Mouse (Mus musculus) liver, embryonic 14.5 days (tissue): ENCODE measurements around the gene Nrros. TPM values are rescaled to one million over a fixed set of nuclear protein-coding genes. Genes with fewer than 3 reads are reported as not detected.
A peak's percentile ranks its signal among the peaks of the same experiment; 100 is the strongest.

Experiments
- ATAC-seq: fragments of 200-750 bp; cut with Nextera tagmentation; 2 replicates; pipeline ENCODE4 v1.8.0; 2017; ENCODE audit warnings: moderate number of reproducible peaks, mild to moderate bottlenecking, moderate library complexity; ENCODE audit not compliant: insufficient read depth
- DNase-seq, 3 experiments: peaks; one replicate each; pipeline ENCODE4 v3.0.0-alpha.2; 2012 to 2013; ENCODE audit warnings: low read depth in 3 of 3, low spot score in 3 of 3
- H3K27ac ChIP-seq: fragments of 300-500 bp; sonication (generic); 2 replicates; pipeline ENCODE4 v1.5.1; 2014; ENCODE audit warnings: moderate library complexity, mild to moderate bottlenecking, control low read depth, inconsistent platforms
- H3K27me3 ChIP-seq: fragments of 300-500 bp; sonication (generic); 2 replicates; pipeline ENCODE4 v1.6.1; 2014; ENCODE audit warnings: mild to moderate bottlenecking, low read length, moderate library complexity; ENCODE audit not compliant: control insufficient read depth, insufficient read depth
- H3K36me3 ChIP-seq: fragments of 300-500 bp; sonication (generic); replicated peaks from 2 replicates; pipeline ENCODE4 v1.6.1; 2014; ENCODE audit warnings: low read depth; ENCODE audit not compliant: control insufficient read depth, insufficient read depth
- H3K4me1 ChIP-seq, 2 experiments: fragments of 200-500 bp in 1 of 2; fragments of 300-500 bp in 1 of 2; sonication (generic) in 1 of 2; replicated peaks; 2 replicates each; pipeline ENCODE4 v1.6.1; 2012 to 2014; ENCODE audit warnings: antibody characterized with exemption in 1 of 2, inconsistent platforms in 1 of 2, low read length in 1 of 2; ENCODE audit not compliant: control insufficient read depth in 2 of 2, insufficient read depth in 2 of 2
- H3K4me2 ChIP-seq: fragments of 300-500 bp; sonication (generic); 2 replicates; pipeline ENCODE4 v1.6.1; 2014; ENCODE audit warnings: low read depth, mild to moderate bottlenecking, control low read depth, moderate library complexity
- H3K4me3 ChIP-seq, 2 experiments: fragments of 200-500 bp in 1 of 2; fragments of 300-500 bp in 1 of 2; sonication (generic) in 1 of 2; 2 replicates each; pipeline ENCODE4 v1.5.1; 2012 to 2014; ENCODE audit warnings: low read depth in 2 of 2, low read length in 2 of 2, mild to moderate bottlenecking in 2 of 2, control low read depth in 1 of 2, inconsistent platforms in 1 of 2, moderate library complexity in 1 of 2; ENCODE audit not compliant: insufficient read depth in 1 of 2
- H3K9ac ChIP-seq: fragments of 300-500 bp; sonication (generic); replicated peaks from 2 replicates; pipeline ENCODE4 v1.6.1; 2014; ENCODE audit warnings: mild to moderate bottlenecking, control low read depth, moderate library complexity
- H3K9me3 ChIP-seq: fragments of 300-500 bp; sonication (generic); 2 replicates; pipeline ENCODE4 v1.6.1; 2016; ENCODE audit warnings: low read length, mixed read lengths; ENCODE audit not compliant: control insufficient read depth
- CTCF ChIP-seq: IDR thresholded peaks from 2 replicates; pipeline ENCODE4 v1.5.1; 2016; ENCODE audit warnings: antibody characterized with exemption, low read depth, control low read depth
- EP300 ChIP-seq: IDR thresholded peaks from 2 replicates; pipeline ENCODE4 v1.6.1; 2016; ENCODE audit warnings: antibody characterized with exemption, low read depth
- WGBS: fragments of 180-500 bp; shearing (Covaris S2); extraction: QIAGEN DNeasy Blood & Tissue Kit; methylation state at CpG from one replicate; pipeline ENCODE4 v1.1.7; 2014; ENCODE audit not compliant: insufficient replicate concordance; 5-methylcytosine and 5-hydroxymethylcytosine counted together
- polyA plus RNA-seq, 2 experiments: library from polyadenylated mRNA; depleted of rRNA in 1 of 2; stranded (reverse) in 1 of 2; unstranded in 1 of 2; fragments of >200 nt; fragmentation: Nextera tagmentation in 1 of 2; extraction: Ambion mirVana in 1 of 2; gene quantifications; 2 replicates each; pipeline versions ENCODE4 v1.2.1 to v1.2.3; 2012 to 2014

Nrros gene
- polyA plus RNA-seq, 2 experiments = 11.6 to 18.9 TPM

DNA sequence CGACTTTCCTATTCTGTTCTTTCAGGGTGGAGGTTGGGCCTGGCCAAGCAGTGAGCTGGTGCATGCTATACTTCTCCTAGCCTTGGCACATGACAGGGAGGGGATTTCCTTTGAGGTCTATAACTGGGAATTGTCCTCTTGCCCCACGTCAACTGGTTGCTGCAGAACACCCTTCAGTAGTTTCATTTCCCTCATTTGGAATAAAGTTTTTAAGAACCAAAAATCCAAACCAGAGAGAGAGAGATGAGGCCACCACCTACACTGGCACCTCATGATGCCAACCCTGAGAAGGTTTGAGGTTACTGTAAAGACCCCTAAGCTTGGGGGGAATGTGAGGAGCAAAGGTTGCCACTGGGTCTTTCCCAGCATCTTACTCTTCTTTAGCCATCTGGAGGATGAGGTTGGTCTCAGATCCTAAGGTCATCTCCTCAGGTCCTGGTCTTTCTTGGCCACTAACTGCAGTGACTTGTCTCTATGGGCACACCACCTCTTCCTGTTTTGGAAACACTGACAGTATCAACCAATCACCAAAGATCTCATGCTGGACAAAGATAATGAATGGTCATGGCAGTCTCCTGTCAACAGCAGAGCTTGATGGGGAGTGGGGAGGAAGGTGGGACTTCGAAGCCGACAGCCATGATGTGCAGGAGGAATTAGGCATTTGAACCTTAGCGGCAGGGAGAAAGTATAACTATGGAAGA lies 5.8 kb upstream of the Nrros start:
- TF ChIP-seq CTCF (no peak), EP300 (no peak)

DNA sequence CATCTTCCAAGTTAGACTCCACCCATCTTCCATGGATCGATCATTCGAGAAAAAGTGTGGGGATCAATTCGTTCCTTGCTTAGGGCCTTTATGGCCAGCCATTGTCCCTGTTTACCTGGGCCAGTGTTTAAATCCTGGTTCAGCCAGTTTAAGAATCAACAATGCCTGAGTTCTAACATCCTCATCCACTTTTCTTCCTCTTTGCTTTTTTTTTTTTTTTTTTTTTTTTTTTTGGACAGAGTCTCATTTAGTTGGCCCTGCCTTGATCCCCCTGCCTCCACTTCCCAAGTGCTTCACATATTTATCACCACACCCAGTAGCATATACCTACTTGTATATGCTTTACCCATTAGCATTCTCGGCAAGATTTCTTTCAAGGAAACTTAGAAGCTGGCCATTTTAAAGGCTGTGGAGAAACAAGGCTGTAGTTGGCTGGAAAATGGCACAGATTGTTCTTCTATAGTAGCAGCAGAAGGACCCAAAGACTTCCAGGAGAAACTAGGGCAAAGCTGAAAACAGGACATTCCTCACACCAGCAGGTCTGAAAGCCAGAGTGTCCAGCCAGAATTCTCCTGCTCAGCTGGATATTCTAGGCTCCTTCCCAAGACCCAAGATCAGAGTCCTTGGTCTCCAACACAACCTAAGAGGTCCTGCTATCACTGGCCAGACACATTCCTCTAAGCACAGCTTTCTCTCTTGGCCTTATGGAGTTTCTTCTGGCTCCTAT lies 2.6 kb upstream of the Nrros start:
- H3K4me1 ChIP-seq = peaks cover 13 to 18% of the 10 kb centered on the region in 2 experiments
- H3K36me3 ChIP-seq = no peaks in the 10 kb centered on the region
- no peak overlapping the region for H3K9ac ChIP-seq
- H3K27ac ChIP-seq = no peak overlapping the region
- H3K27me3 ChIP-seq = no peaks in the 10 kb centered on the region
- ATAC-seq (no peak), DNase-seq (no peak)
- no peak for TF ChIP-seq EP300
- TF ChIP-seq CTCF = no peak
- H3K4me2 ChIP-seq = no peak overlapping the region
- no peaks in the 10 kb centered on the region for H3K9me3 ChIP-seq
- WGBS = 82% methylated on average over 4 of the region's 4 CpGs
- H3K4me3 ChIP-seq = no peak overlapping the region

More for the DNA sequence above, 5.8 kb upstream of the Nrros start:
- H3K4me3 ChIP-seq = no peak overlapping the region
- no peak overlapping the region for H3K27ac ChIP-seq
- WGBS = 53% methylated on average over 5 of the region's 5 CpGs
- no peak for DNase-seq
- H3K4me1 ChIP-seq = peaks cover 1 to 2% of the 10 kb centered on the region in 2 experiments
- no peak overlapping the region for H3K9ac ChIP-seq
- H3K9me3 ChIP-seq = no peaks in the 10 kb centered on the region
- H3K4me2 ChIP-seq = no peak overlapping the region
- no peak for ATAC-seq
- no peaks in the 10 kb centered on the region for H3K27me3 ChIP-seq
- H3K36me3 ChIP-seq = no peaks in the 10 kb centered on the region

DNA sequence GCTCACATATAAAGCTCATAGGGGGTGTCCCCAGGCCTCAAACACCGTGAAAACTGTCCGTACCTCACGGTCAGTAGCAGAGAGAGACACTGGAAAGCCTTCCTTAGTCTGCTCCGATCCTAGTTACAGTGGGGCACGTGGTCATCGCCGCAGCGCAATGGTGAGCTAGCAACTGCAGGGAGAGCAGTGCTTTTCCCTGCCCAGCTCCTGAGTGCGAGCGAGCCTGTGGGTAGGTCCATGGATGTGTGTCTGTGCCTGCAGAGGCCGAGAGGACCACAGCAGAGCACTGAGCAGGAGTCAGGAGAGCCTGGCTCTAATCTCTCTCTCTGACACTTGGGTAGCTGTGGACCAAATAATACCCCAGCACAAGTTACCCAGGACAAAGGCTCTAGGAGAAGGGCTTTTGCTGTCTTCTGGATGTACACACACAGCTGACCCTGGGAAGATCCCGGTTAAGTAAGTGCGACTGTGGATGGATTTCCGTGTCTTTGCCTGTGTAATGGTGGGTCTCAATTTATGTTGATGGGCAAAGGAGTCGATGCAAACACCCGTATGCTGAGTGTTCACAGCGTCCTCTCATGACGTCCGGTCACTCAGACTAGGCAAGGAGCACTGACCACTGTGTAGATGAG lies 882 bp downstream of the Nrros start:
- ATAC-seq (peak; percentile 34), DNase-seq (no peak)
- peaks cover 14 to 18% of the 10 kb centered on the region in 2 experiments for H3K4me1 ChIP-seq

DNA sequence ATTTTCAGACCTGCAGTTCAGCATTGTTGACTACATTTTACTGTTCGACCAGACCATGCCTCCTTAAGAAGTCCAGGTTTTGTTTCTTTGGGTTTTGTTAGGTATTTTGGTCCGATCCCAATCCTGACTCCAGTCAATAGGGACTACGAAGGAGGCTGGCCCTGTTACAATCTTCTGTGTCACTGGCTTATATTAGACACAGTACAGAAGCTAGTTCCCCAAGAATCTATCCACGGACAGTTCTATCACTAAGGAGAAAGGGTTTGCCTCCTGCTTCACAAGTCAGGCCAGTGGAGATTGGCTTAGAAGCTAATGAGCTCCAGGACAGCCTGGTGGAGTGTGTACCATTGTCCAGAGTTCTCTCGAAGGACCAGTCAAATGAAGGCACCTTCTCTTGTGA lies 1.5 kb downstream of the Nrros start:
- Histone ChIP-seq H3K4me2 (peak overlapping the region; percentile 92), H3K4me3 (peak overlapping the region; percentile 57 to 67), H3K27ac (peak overlapping the region; percentile 29; the same call in 1 of the 2 replicates), H3K9ac (peak overlapping the region; percentile 84), H3K36me3 (no peaks in the 10 kb centered on the region), H3K9me3 (no peaks in the 10 kb centered on the region), H3K4me1 (peaks cover 14 to 18% of the 10 kb centered on the region in 2 experiments), H3K27me3 (no peaks in the 10 kb centered on the region)
- ATAC-seq (no peak), DNase-seq (no peak)
- 14% methylated on average over 5 of the region's 5 CpGs for WGBS
- TF ChIP-seq EP300 = no peak
- no peak for TF ChIP-seq CTCF

More for the DNA sequence above, 882 bp downstream of the Nrros start:
- peak overlapping the region; percentile 84 for H3K9ac ChIP-seq
- H3K27me3 ChIP-seq = no peaks in the 10 kb centered on the region
- peak overlapping the region; percentile 29 for H3K27ac ChIP-seq
- peak overlapping the region; percentile 57 to 67 for H3K4me3 ChIP-seq
- no peaks in the 10 kb centered on the region for H3K9me3 ChIP-seq
- peak overlapping the region; percentile 92 for H3K4me2 ChIP-seq
- 16% methylated on average over 19 of the region's 19 CpGs for WGBS
- no peaks in the 10 kb centered on the region for H3K36me3 ChIP-seq
- TF ChIP-seq EP300 (no peak), CTCF (no peak)

DNA sequence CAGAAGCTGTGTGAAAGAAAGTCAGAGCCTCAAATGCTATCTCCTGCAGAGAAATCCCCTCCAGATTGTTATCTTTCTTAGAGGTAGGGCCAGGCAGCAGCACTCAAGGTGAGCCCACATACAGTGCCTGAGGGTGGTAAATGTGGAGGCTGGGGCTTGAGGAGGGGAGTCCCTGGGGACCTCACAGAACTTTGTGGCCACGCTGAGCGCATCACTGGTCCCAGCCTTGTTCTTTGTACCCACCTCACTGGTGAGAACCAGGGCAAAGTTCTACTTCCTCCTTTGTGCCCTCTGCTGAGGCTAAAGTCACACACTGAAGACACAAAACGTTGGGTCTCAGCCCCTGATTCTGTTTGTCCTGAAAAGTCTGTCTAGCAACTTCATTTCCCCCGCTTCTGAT lies 2.0 kb downstream of the Nrros start:
- no peak overlapping the region for H3K27ac ChIP-seq
- ATAC-seq = no peak

More for the DNA sequence above, 2.0 kb downstream of the Nrros start:
- H3K4me3 ChIP-seq = peak overlapping the region; percentile 38 to 67
- WGBS = 10% methylated on average over 4 of the region's 4 CpGs
- 0 out of 2 replicates have a peak overlapping the region, but pooled peaks have one; percentile 12 for H3K9ac ChIP-seq
- no peaks in the 10 kb centered on the region for H3K27me3 ChIP-seq
- H3K4me1 ChIP-seq = peaks cover 14 to 18% of the 10 kb centered on the region in 2 experiments
- H3K36me3 ChIP-seq = no peaks in the 10 kb centered on the region
- no peak for DNase-seq
- H3K9me3 ChIP-seq = no peaks in the 10 kb centered on the region
- TF ChIP-seq CTCF (no peak), EP300 (no peak)
- peak overlapping the region; percentile 92 for H3K4me2 ChIP-seq
